ENCODE assay signal across 14 mouse cellular contexts in the genomic region with DNA sequence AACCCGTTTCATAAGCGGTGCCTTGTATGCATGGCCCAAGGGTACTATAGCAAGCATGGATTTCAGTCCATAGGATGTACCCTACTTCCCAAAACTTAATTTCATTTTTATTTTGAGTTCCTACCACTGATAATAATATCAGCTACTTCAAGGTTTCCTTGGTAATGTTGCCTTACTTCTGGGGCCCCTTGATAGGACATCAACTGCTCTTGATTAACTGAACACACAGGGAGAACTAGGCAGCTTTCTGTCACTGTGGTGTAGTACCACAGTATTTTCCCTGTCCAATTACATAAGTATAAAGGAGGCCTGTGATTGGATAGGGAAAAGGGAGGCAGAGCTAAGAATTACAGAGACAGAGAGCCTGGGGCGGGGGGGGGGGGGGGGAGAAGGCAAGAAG. TPM values are rescaled to one million over a fixed set of nuclear protein-coding genes. Genes with fewer than 3 reads are reported as not detected.
A peak's percentile ranks its signal among the peaks of the same experiment; 100 is the strongest.
DNase-seq lines count a peak whose midpoint lies in the region; ATAC-seq and TF ChIP-seq lines count a peak whose summit lies in the region.
"Had no signal": no experiment of that assay in that cellular context is flagged by ENCODE, and none has a peak within 500 bp of the region (broad histone marks: within the 10 kb centered on the region; RNA-seq: fewer than 3 reads in every experiment).

No protein-coding gene starts in this region.

- no peaks in the 10 kb centered on the region for H3K36me3 ChIP-seq in heart, embryonic 11.5 days (ENCODE audit: control insufficient read depth, insufficient read depth, low read length)
- no peaks in the 10 kb centered on the region for H3K36me3 ChIP-seq in lung, embryonic 14.5 days (ENCODE audit: insufficient read depth)
- no peaks in the 10 kb centered on the region for H3K36me3 ChIP-seq in hindbrain, embryonic 12.5 days
- no peaks in the 10 kb centered on the region for H3K36me3 ChIP-seq in midbrain, embryonic 15.5 days (replicated peaks)

- no peaks in the 10 kb centered on the region for H3K9me3 ChIP-seq in heart, embryonic 11.5 days (replicated peaks; ENCODE audit: control insufficient read depth, low read length)
- no peaks in the 10 kb centered on the region for H3K9me3 ChIP-seq in lung, embryonic 14.5 days (ENCODE audit: low read depth, low read length)
- H3K9me3 ChIP-seq in hindbrain, embryonic 12.5 days (replicated peaks), result no peaks in the 10 kb centered on the region
- no peaks in the 10 kb centered on the region for H3K9me3 ChIP-seq in midbrain, embryonic 15.5 days

- no peaks in the 10 kb centered on the region for H3K27me3 ChIP-seq in heart, embryonic 11.5 days (ENCODE audit: control insufficient read depth, insufficient read depth, low read length)
- H3K27me3 ChIP-seq in lung, embryonic 14.5 days (ENCODE audit: insufficient read depth, low read length), result no peaks in the 10 kb centered on the region
- no peaks in the 10 kb centered on the region for H3K27me3 ChIP-seq in hindbrain, embryonic 12.5 days
- H3K27me3 ChIP-seq in midbrain, embryonic 15.5 days (replicated peaks), result no peaks in the 10 kb centered on the region

- peak overlapping the region; percentile 57 for H3K4me2 ChIP-seq in heart, embryonic 11.5 days
- H3K4me2 ChIP-seq in lung, embryonic 14.5 days, result peak overlapping the region; percentile 54
- peak overlapping the region; percentile 29; the same call in 1 of the 2 replicates for H3K4me2 ChIP-seq in hindbrain, embryonic 12.5 days (replicated peaks)
- H3K4me2 ChIP-seq in midbrain, embryonic 15.5 days, result no peak overlapping the region

- no peak for ATAC-seq in heart, embryonic 11.5 days (replicated peaks; ENCODE audit: insufficient number of reproducible peaks, low FRiP score, low TSS enrichment)
- no peak for ATAC-seq in lung, embryonic 14.5 days (ENCODE audit: insufficient read depth)
- ATAC-seq in hindbrain, embryonic 12.5 days (ENCODE audit: low FRiP score), result no peak
- ATAC-seq in midbrain, embryonic 15.5 days (replicated peaks), result no peak

- TF ChIP-seq CTCF in lung, embryonic 14.5 days (IDR thresholded peaks at IDR 0.05; ENCODE audit: low read depth), result no peak

- no peak for DNase-seq in heart, adult 11 months
- peak; percentile 23 for DNase-seq in lung, embryonic 14.5 days
- no peak for DNase-seq in lung, postnatal 14 days
- no peak for DNase-seq in layer of hippocampus, postnatal 10 days (ENCODE audit: low spot score in 2 of 2)
- DNase-seq in gastrocnemius, postnatal 10 days, result no peak
- DNase-seq: cerebellum, adult 18-20 months had no signal

- WGBS in heart, embryonic 11.5 days (ENCODE audit: insufficient replicate concordance), result 62% methylated on average over 2 of the region's 3 CpGs
- 14% methylated on average over 3 of the region's 3 CpGs for WGBS in lung, embryonic 14.5 days
- 49% methylated on average over 2 of the region's 3 CpGs for WGBS in hindbrain, embryonic 12.5 days
- 22% methylated on average over 2 of the region's 3 CpGs for WGBS in midbrain, embryonic 15.5 days

- no peak overlapping the region for H3K4me3 ChIP-seq in heart, embryonic 11.5 days (ENCODE audit: low read depth, low read length)
- no peak overlapping the region for H3K4me3 ChIP-seq in lung, embryonic 14.5 days (ENCODE audit: low read depth, low read length)
- H3K4me3 ChIP-seq in hindbrain, embryonic 12.5 days, result no peak overlapping the region
- H3K4me3 ChIP-seq in midbrain, embryonic 15.5 days, result no peak overlapping the region
- H3K4me3 ChIP-seq: erythroblast, embryonic 14.5 days had no signal

- peaks cover 15% of the 10 kb centered on the region for H3K4me1 ChIP-seq in heart, embryonic 11.5 days (ENCODE audit: control insufficient read depth, insufficient read depth, low read length)
- peaks cover 19% of the 10 kb centered on the region for H3K4me1 ChIP-seq in lung, embryonic 14.5 days (ENCODE audit: insufficient read depth)
- peaks cover 44% of the 10 kb centered on the region for H3K4me1 ChIP-seq in hindbrain, embryonic 12.5 days
- H3K4me1 ChIP-seq in midbrain, embryonic 15.5 days, result peaks cover 24% of the 10 kb centered on the region

- peak overlapping the region; percentile 92 for H3K27ac ChIP-seq in heart, embryonic 11.5 days (ENCODE audit: low read depth, low read length)
- H3K27ac ChIP-seq in lung, embryonic 14.5 days (ENCODE audit: low read depth), result peak overlapping the region; percentile 95
- H3K27ac ChIP-seq in hindbrain, embryonic 12.5 days, result peak overlapping the region; percentile 76
- H3K27ac ChIP-seq in midbrain, embryonic 15.5 days, result peak overlapping the region; percentile 66

- no peak overlapping the region for H3K9ac ChIP-seq in heart, embryonic 11.5 days (ENCODE audit: low read depth, low read length)
- H3K9ac ChIP-seq in lung, embryonic 14.5 days, result no peak overlapping the region
- H3K9ac ChIP-seq in hindbrain, embryonic 12.5 days, result no peak overlapping the region
- no peak overlapping the region for H3K9ac ChIP-seq in midbrain, embryonic 15.5 days

RNA-seq across cellular contexts. Expression of a gene that starts 13.6 kb away (rescaled TPM):
- polyA plus RNA-seq in heart, embryonic 11.5 days (2014; fragmentation: Nextera tagmentation; extraction: Ambion mirVana), result 0.09 TPM in 1 of 2 replicates, not detected in the other
- polyA plus RNA-seq in lung, embryonic 14.5 days (2014; fragmentation: Nextera tagmentation; extraction: Ambion mirVana), result not detected in 2 replicates
- polyA plus RNA-seq in hindbrain, embryonic 12.5 days (2016; fragmentation: Nextera tagmentation; extraction: Ambion mirVana), result not detected in 2 replicates
- 0.14 and 0.27 TPM in 2 replicates for polyA plus RNA-seq in midbrain, embryonic 15.5 days (2015; fragmentation: Nextera tagmentation; extraction: Ambion mirVana)
- total RNA-seq in layer of hippocampus, postnatal 10 days (2021), result 1 to 10 TPM in 1 of 2 experiments, under 1 TPM in 1; 0.91 to 2.1 TPM
- total RNA-seq in gastrocnemius, postnatal 10 days (2021), result under 1 TPM in 1 of 2 experiments, not detected in 1; 0.14 TPM
- total RNA-seq: adrenal gland, postnatal 14 days; heart, adult 18-20 months; liver, adult 2 months had no signal
- polyA plus RNA-seq: erythroblast, embryonic 14.5 days; large intestine, adult 2 months; liver, adult 2 months had no signal
